Mouse (Mus musculus) MEL (cell line): ENCODE measurements around the gene 1700003F12Rik. TPM values are rescaled to one million over a fixed set of nuclear protein-coding genes. Genes with fewer than 3 reads are reported as not detected.

Experiments
- DNase-seq: peaks from one replicate; pipeline ENCODE4 v3.0.0; 2011; ENCODE audit warnings: low read depth, low spot score
- H3K27ac ChIP-seq: 2 replicates; pipeline ENCODE4 v1.5.1; 2012; ENCODE audit warnings: low read depth, mild to moderate bottlenecking, control low read depth, low read length, moderate library complexity; ENCODE audit not compliant: control insufficient read depth
- H3K27me3 ChIP-seq, 2 experiments: fragments of 150-350 bp in 1 of 2; sonication (generic) in 1 of 2; 2 replicates each; pipeline ENCODE4 v1.6.1; 2012; ENCODE audit warnings: low read length in 2 of 2, mild to moderate bottlenecking in 2 of 2, improper control_type of control experiment in 1 of 2, moderate library complexity in 1 of 2; ENCODE audit not compliant: insufficient read depth in 2 of 2, control insufficient read depth in 1 of 2
- H3K36me3 ChIP-seq, 2 experiments: 2 replicates each; pipeline ENCODE4 v1.6.1; 2012 to 2014; ENCODE audit warnings: low read length in 2 of 2, improper control_type of control experiment in 1 of 2, inconsistent platforms in 1 of 2, mild to moderate bottlenecking in 1 of 2; ENCODE audit not compliant: insufficient read depth in 2 of 2, control insufficient read depth in 1 of 2
- H3K4me1 ChIP-seq, 2 experiments: fragments of 150-350 bp in 1 of 2; sonication (generic) in 1 of 2; 2 replicates each; pipeline ENCODE4 v1.6.1; 2012; ENCODE audit warnings: low read length in 2 of 2, improper control_type of control experiment in 1 of 2, mild to moderate bottlenecking in 1 of 2; ENCODE audit not compliant: insufficient read depth in 2 of 2, control insufficient read depth in 1 of 2
- H3K4me3 ChIP-seq, 2 experiments: fragments of 150-350 bp in 1 of 2; sonication (generic) in 1 of 2; 2 replicates each; pipeline ENCODE4 v1.5.1; 2012; ENCODE audit warnings: low read depth in 2 of 2, low read length in 2 of 2, mild to moderate bottlenecking in 2 of 2, moderate library complexity in 2 of 2, control low read depth in 1 of 2, improper control_type of control experiment in 1 of 2; ENCODE audit not compliant: control insufficient read depth in 1 of 2, insufficient read depth in 1 of 2
- H3K79me2 ChIP-seq: 2 replicates; pipeline ENCODE4 v1.6.1; 2012; ENCODE audit warnings: mild to moderate bottlenecking, low read length, moderate library complexity; ENCODE audit not compliant: control insufficient read depth, poor library complexity, insufficient read depth
- H3K9ac ChIP-seq: 2 replicates; pipeline ENCODE4 v1.6.1; 2012; ENCODE audit warnings: low read depth, mild to moderate bottlenecking, control low read depth, low read length, moderate library complexity; ENCODE audit not compliant: control insufficient read depth, poor library complexity, severe bottlenecking
- H3K9me3 ChIP-seq: fragments of 150-350 bp; sonication (generic); replicated peaks from 2 replicates; pipeline ENCODE4 v1.6.1; 2012; ENCODE audit warnings: mild to moderate bottlenecking, low read length, improper control_type of control experiment, moderate library complexity; ENCODE audit not compliant: insufficient read depth
- BHLHE40 ChIP-seq: IDR thresholded peaks from 2 replicates; pipeline ENCODE4 v1.6.1; 2012; ENCODE audit warnings: low read depth, mild to moderate bottlenecking, inconsistent platforms, low read length, improper control_type of control experiment, borderline replicate concordance
- E2F4 ChIP-seq: IDR thresholded peaks from 2 replicates; pipeline ENCODE4 v1.6.1; 2011; ENCODE audit warnings: low read depth, low read length, improper control_type of control experiment, borderline replicate concordance
- GATA1 ChIP-seq: IDR thresholded peaks from 2 replicates; pipeline ENCODE4 v1.6.1; 2011; ENCODE audit warnings: low read depth, low read length, improper control_type of control experiment
- JUND ChIP-seq: IDR thresholded peaks from 2 replicates; pipeline ENCODE4 v1.6.1; 2011; ENCODE audit warnings: low read depth, mild to moderate bottlenecking, improper control_type of control experiment, low read length
- KAT2A ChIP-seq: conservative IDR thresholded peaks from 2 replicates; pipeline ENCODE4 v1.6.1; 2012; ENCODE audit warnings: low read depth, low read length, improper control_type of control experiment, inconsistent platforms
- MAFK ChIP-seq: IDR thresholded peaks from 2 replicates; pipeline ENCODE4 v1.6.1; 2011; ENCODE audit warnings: low read depth, mild to moderate bottlenecking, low read length, improper control_type of control experiment, borderline replicate concordance
- MAX ChIP-seq: IDR thresholded peaks from 2 replicates; pipeline ENCODE4 v1.6.1; 2011; ENCODE audit warnings: low read length, improper control_type of control experiment
- MAZ ChIP-seq: IDR thresholded peaks from 2 replicates; pipeline ENCODE4 v1.6.1; 2012; ENCODE audit warnings: low read depth, mild to moderate bottlenecking, inconsistent platforms, low read length, improper control_type of control experiment
- MXI1 ChIP-seq: IDR thresholded peaks from 2 replicates; pipeline ENCODE4 v1.6.1; 2011; ENCODE audit warnings: mild to moderate bottlenecking, low read depth, low read length, improper control_type of control experiment
- MYC ChIP-seq: IDR thresholded peaks from 2 replicates; pipeline ENCODE4 v1.6.1; 2011; ENCODE audit warnings: low read depth, mild to moderate bottlenecking, low read length, improper control_type of control experiment, moderate library complexity
- NELFE ChIP-seq: IDR thresholded peaks from 2 replicates; pipeline ENCODE4 v1.6.1; 2011; ENCODE audit warnings: low read depth, low read length, improper control_type of control experiment
- POLR2AphosphoS5 ChIP-seq: IDR thresholded peaks from 2 replicates; pipeline ENCODE4 v1.6.1; 2012; ENCODE audit warnings: low read depth, borderline replicate concordance, mild to moderate bottlenecking, inconsistent platforms, low read length, moderate library complexity, mixed read lengths
- RAD21 ChIP-seq: IDR thresholded peaks from 2 replicates; pipeline ENCODE4 v1.6.1; 2011; ENCODE audit warnings: mild to moderate bottlenecking, low read depth, low read length, improper control_type of control experiment
- ZC3H11A ChIP-seq: IDR thresholded peaks from 2 replicates; pipeline ENCODE4 v1.6.1; 2012; ENCODE audit warnings: low read depth, mild to moderate bottlenecking, inconsistent platforms, low read length, improper control_type of control experiment
- ZNF384 ChIP-seq: IDR thresholded peaks from 2 replicates; pipeline ENCODE4 v1.6.1; 2012; ENCODE audit warnings: low read depth, mild to moderate bottlenecking, inconsistent platforms, low read length, improper control_type of control experiment
- polyA plus RNA-seq, 2 experiments: library from polyadenylated mRNA; stranded (reverse) in 1 of 2; unstranded in 1 of 2; fragments of >175 nt in 1 of 2; fragments of >200 nt in 1 of 2; gene quantifications; 2 replicates each; pipeline versions ENCODE4 v1.2.1 to v1.2.4; 2012; ENCODE audit warnings: low replicate concordance in 2 of 2, low read depth in 1 of 2; ENCODE audit not compliant: insufficient read length in 2 of 2, insufficient read depth in 1 of 2, missing spikeins in 1 of 2
- total RNA-seq: library from RNA; depleted of rRNA; stranded (reverse); fragments of 300-350 nt; gene quantifications from 2 replicates; pipeline ENCODE4 v1.2.3, GENCODE M21; 2012

1700003F12Rik gene
- total and polyA plus RNA-seq, 3 experiments: 0.42 to 0.72 TPM; not detected in 1

DNA sequence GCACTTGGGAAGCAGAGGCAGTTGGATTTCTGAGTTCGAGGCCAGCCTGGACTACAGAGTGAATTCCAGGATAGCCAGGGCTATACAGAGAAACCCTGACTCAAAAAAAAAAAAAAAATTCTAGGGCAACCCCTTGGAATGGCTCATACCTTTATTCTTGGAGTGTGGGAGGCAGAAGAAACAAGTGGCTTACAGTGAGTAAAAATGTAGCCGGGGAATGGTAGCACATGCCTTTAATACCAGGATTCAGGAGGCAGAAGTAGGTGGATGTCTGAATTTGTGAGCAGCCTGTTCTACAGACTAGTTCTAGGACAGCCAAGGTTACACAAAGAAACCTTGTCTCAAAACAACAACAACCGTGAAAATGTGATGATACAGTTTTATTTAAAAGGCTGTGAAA, 46.1 kb upstream of the 1700003F12Rik start:
- no peak overlapping the region for H3K4me3 ChIP-seq

DNA sequence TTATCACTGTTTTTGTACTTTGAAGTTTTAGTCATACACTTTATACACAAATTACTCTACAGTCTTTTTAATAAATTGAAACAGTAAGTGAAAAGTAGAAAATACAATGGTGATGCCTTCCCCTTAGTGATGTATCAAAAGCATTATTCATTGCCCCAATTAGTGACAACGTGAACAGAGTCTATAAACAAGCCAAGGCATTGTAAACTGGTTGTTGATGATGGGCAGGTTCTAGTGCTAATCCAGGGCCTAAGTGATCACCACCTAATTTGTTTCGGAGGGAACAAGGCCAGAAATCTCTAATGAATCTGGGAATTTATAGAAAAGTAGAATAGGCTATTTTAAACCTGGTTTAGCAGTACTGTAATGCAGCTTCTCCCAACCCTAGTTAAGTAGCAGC, 39.8 kb upstream of the 1700003F12Rik start:
- no peak for DNase-seq
- TF ChIP-seq POLR2AphosphoS5 (no peak), JUND (no peak)
- H3K27ac ChIP-seq: no peak overlapping the region
- H3K4me1 ChIP-seq: no peaks in the 10 kb centered on the region
- H3K9me3 ChIP-seq: no peaks in the 10 kb centered on the region
- H3K79me2 ChIP-seq: no peaks in the 10 kb centered on the region; the same call in 1 of the 2 replicates
- H3K9ac ChIP-seq: no peak overlapping the region
- no peak overlapping the region for H3K4me3 ChIP-seq
- H3K27me3 ChIP-seq: no peaks in the 10 kb centered on the region
- H3K36me3 ChIP-seq: peaks cover 0 to 12% of the 10 kb centered on the region in 2 experiments; a peak in 2 of 4 replicates

More for the DNA sequence above, 46.1 kb upstream of the 1700003F12Rik start:
- DNase-seq: no peak
- TF ChIP-seq MXI1: no peak
- TF ChIP-seq NELFE: no peak
- TF ChIP-seq ZC3H11A: no peak
- no peak for TF ChIP-seq BHLHE40
- TF ChIP-seq JUND: no peak
- TF ChIP-seq MYC: no peak
- TF ChIP-seq MAX: no peak
- no peak for TF ChIP-seq RAD21
- no peak for TF ChIP-seq MAZ
- TF ChIP-seq KAT2A: no peak
- no peak for TF ChIP-seq MAFK
- TF ChIP-seq POLR2AphosphoS5: no peak
- TF ChIP-seq E2F4: no peak
- TF ChIP-seq ZNF384: no peak
- no peak for TF ChIP-seq GATA1
- Histone ChIP-seq H3K9me3 (no peaks in the 10 kb centered on the region), H3K4me1 (no peaks in the 10 kb centered on the region; a peak in 2 of 4 replicates), H3K27ac (no peak overlapping the region), H3K27me3 (no peaks in the 10 kb centered on the region), H3K79me2 (peaks cover 2% of the 10 kb centered on the region; the same call in 1 of the 2 replicates), H3K36me3 (peaks cover 2 to 4% of the 10 kb centered on the region in 2 experiments), H3K9ac (no peak overlapping the region)
